Mouse (Mus musculus) heart, embryonic 12.5 days (tissue): ENCODE results near the gene Adamtsl1. TPM values are rescaled to one million over a fixed set of nuclear protein-coding genes. Genes with fewer than 3 reads are reported as not detected.

ENCODE experiments used
- ATAC-seq: fragments of 200-750 bp; cut with Nextera tagmentation; 2 replicates; pipeline ENCODE4 v1.8.0; 2017; ENCODE audit warnings: moderate TSS enrichment, moderate library complexity; ENCODE audit not compliant: insufficient number of reproducible peaks, low FRiP score
- H3K27ac ChIP-seq: fragments of 300-500 bp; sonication (generic); 2 replicates; pipeline ENCODE4 v1.5.1; 2016; ENCODE audit warnings: mild to moderate bottlenecking, moderate library complexity; ENCODE audit not compliant: poor library complexity, severe bottlenecking
- H3K27me3 ChIP-seq: fragments of 300-500 bp; sonication (generic); replicated peaks from 2 replicates; pipeline ENCODE4 v1.6.1; 2016; ENCODE audit warnings: mild to moderate bottlenecking, moderate library complexity
- H3K36me3 ChIP-seq: fragments of 300-500 bp; sonication (generic); 2 replicates; pipeline ENCODE4 v1.6.1; 2016; ENCODE audit warnings: mild to moderate bottlenecking, moderate library complexity
- H3K4me1 ChIP-seq: fragments of 300-500 bp; sonication (generic); replicated peaks from 2 replicates; pipeline ENCODE4 v1.6.1; 2016; ENCODE audit warnings: mild to moderate bottlenecking
- H3K4me2 ChIP-seq: fragments of 300-500 bp; sonication (generic); 2 replicates; pipeline ENCODE4 v1.6.1; 2016; ENCODE audit warnings: mild to moderate bottlenecking, moderate library complexity
- H3K4me3 ChIP-seq: fragments of 300-500 bp; sonication (generic); 2 replicates; pipeline ENCODE4 v1.5.1; 2016; ENCODE audit warnings: mild to moderate bottlenecking
- H3K9ac ChIP-seq: fragments of 300-500 bp; sonication (generic); 2 replicates; pipeline ENCODE4 v1.6.1; 2016; ENCODE audit warnings: mild to moderate bottlenecking, moderate library complexity
- H3K9me3 ChIP-seq: fragments of 300-500 bp; sonication (generic); replicated peaks from 2 replicates; pipeline ENCODE4 v1.6.1; 2016; ENCODE audit warnings: mild to moderate bottlenecking, moderate library complexity
- WGBS: fragments of 180-500 bp; shearing (Covaris S2); methylation state at CpG from one replicate; pipeline ENCODE4 v1.1.7; 2016; 5-methylcytosine and 5-hydroxymethylcytosine counted together
- polyA plus RNA-seq: library from polyadenylated mRNA; unstranded; fragments of >200 nt; fragmentation: Nextera tagmentation; extraction: Ambion mirVana; gene quantifications from 2 replicates; pipeline ENCODE4 v1.2.1, GENCODE M21; 2016

The Adamtsl1 gene
- polyA plus RNA-seq, 1 experiment from 2014 or later: 12.4 TPM

- H3K9ac ChIP-seq: no peak overlapping the region
- H3K27me3 ChIP-seq: no peaks in the 10 kb centered on the region
- no peak overlapping the region for H3K4me2 ChIP-seq
- ATAC-seq: no peak
- no peak overlapping the region for H3K27ac ChIP-seq
- no peaks in the 10 kb centered on the region for H3K4me1 ChIP-seq
- H3K4me3 ChIP-seq: no peak overlapping the region
- WGBS: 59% methylated on average over 7 of the region's 7 CpGs
- no peaks in the 10 kb centered on the region for H3K9me3 ChIP-seq
- no peaks in the 10 kb centered on the region for H3K36me3 ChIP-seq
Observed at GRCm38 (mm10) chr4:85845931-85846330, 332.0 kb downstream of the Adamtsl1 start.

GRCm38 (mm10) chr4:85853401-85853800 is 339.4 kb downstream of the Adamtsl1 start:
- Histone ChIP-seq H3K36me3 (no peaks in the 10 kb centered on the region), H3K4me2 (no peak overlapping the region), H3K9ac (no peak overlapping the region), H3K4me3 (no peak overlapping the region), H3K27me3 (no peaks in the 10 kb centered on the region), H3K27ac (no peak overlapping the region), H3K4me1 (0 out of 2 replicates have a peak, but pooled peaks cover 4% of the 10 kb centered on the region), H3K9me3 (no peaks in the 10 kb centered on the region)
- WGBS: 81% methylated on average over 7 of the region's 7 CpGs
- ATAC-seq: no peak

- WGBS: 34% methylated on average over 8 of the region's 8 CpGs
- H3K27me3 ChIP-seq: no peaks in the 10 kb centered on the region
- H3K36me3 ChIP-seq: no peaks in the 10 kb centered on the region
- no peak overlapping the region for H3K27ac ChIP-seq
- no peak overlapping the region for H3K4me2 ChIP-seq
- ATAC-seq: 0 out of 2 replicates have a peak, but pooled peaks have one; percentile 22
- 0 out of 2 replicates have a peak, but pooled peaks cover 4% of the 10 kb centered on the region for H3K4me1 ChIP-seq
- no peak overlapping the region for H3K9ac ChIP-seq
- no peak overlapping the region for H3K4me3 ChIP-seq
- H3K9me3 ChIP-seq: no peaks in the 10 kb centered on the region
Observed at GRCm38 (mm10) chr4:85854507-85854906, 340.5 kb downstream of the Adamtsl1 start.

- no peaks in the 10 kb centered on the region for H3K36me3 ChIP-seq
- H3K4me1 ChIP-seq: no peaks in the 10 kb centered on the region
- no peaks in the 10 kb centered on the region for H3K27me3 ChIP-seq
- WGBS: 63% methylated on average over 6 of the region's 6 CpGs
- H3K4me2 ChIP-seq: no peak overlapping the region
- H3K4me3 ChIP-seq: no peak overlapping the region
- no peak for ATAC-seq
- no peak overlapping the region for H3K27ac ChIP-seq
- no peak overlapping the region for H3K9ac ChIP-seq
- H3K9me3 ChIP-seq: no peaks in the 10 kb centered on the region
Observed at GRCm38 (mm10) chr4:85879376-85879775, 365.4 kb downstream of the Adamtsl1 start.

GRCm38 (mm10) chr4:85881318-85881717 is 367.3 kb downstream of the Adamtsl1 start:
- Histone ChIP-seq H3K27me3 (no peaks in the 10 kb centered on the region), H3K27ac (no peak overlapping the region), H3K9me3 (no peaks in the 10 kb centered on the region), H3K9ac (no peak overlapping the region), H3K4me3 (no peak overlapping the region), H3K4me2 (no peak overlapping the region), H3K36me3 (no peaks in the 10 kb centered on the region), H3K4me1 (no peaks in the 10 kb centered on the region)
- no peak for ATAC-seq
- WGBS: 82% methylated on average over 4 of the region's 4 CpGs

- H3K27ac ChIP-seq: no peak overlapping the region
- 61% methylated on average over 4 of the region's 4 CpGs for WGBS
- no peak overlapping the region for H3K9ac ChIP-seq
- H3K36me3 ChIP-seq: no peaks in the 10 kb centered on the region
- H3K27me3 ChIP-seq: no peaks in the 10 kb centered on the region
- no peak for ATAC-seq
- no peaks in the 10 kb centered on the region for H3K4me1 ChIP-seq
- no peak overlapping the region for H3K4me3 ChIP-seq
- H3K9me3 ChIP-seq: no peaks in the 10 kb centered on the region
- H3K4me2 ChIP-seq: no peak overlapping the region
Observed at GRCm38 (mm10) chr4:85884031-85884430, 370.1 kb downstream of the Adamtsl1 start.

GRCm38 (mm10) chr4:85889877-85890598 is 376.1 kb downstream of the Adamtsl1 start:
- WGBS: 54% methylated on average over 2 of the region's 2 CpGs
- no peak overlapping the region for H3K4me3 ChIP-seq

GRCm38 (mm10) chr4:85901316-85901715 is 387.3 kb downstream of the Adamtsl1 start:
- no peak overlapping the region for H3K9ac ChIP-seq
- no peaks in the 10 kb centered on the region for H3K9me3 ChIP-seq
- H3K27ac ChIP-seq: no peak overlapping the region
- no peak overlapping the region for H3K4me3 ChIP-seq
- no peaks in the 10 kb centered on the region; the same call in 1 of the 2 replicates for H3K4me1 ChIP-seq
- H3K4me2 ChIP-seq: no peak overlapping the region
- 54% methylated on average over 4 of the region's 4 CpGs for WGBS
- ATAC-seq: no peak
- H3K27me3 ChIP-seq: no peaks in the 10 kb centered on the region
- H3K36me3 ChIP-seq: no peaks in the 10 kb centered on the region

More at GRCm38 (mm10) chr4:85889877-85890598, 376.1 kb downstream of the Adamtsl1 start:
- Histone ChIP-seq H3K4me2 (no peak overlapping the region), H3K9me3 (no peaks in the 10 kb centered on the region), H3K27me3 (no peaks in the 10 kb centered on the region), H3K9ac (no peak overlapping the region), H3K27ac (no peak overlapping the region), H3K4me1 (no peaks in the 10 kb centered on the region), H3K36me3 (no peaks in the 10 kb centered on the region)
- ATAC-seq: no peak

- Histone ChIP-seq H3K27me3 (no peaks in the 10 kb centered on the region), H3K4me3 (no peak overlapping the region), H3K36me3 (no peaks in the 10 kb centered on the region), H3K27ac (no peak overlapping the region), H3K4me2 (no peak overlapping the region), H3K9me3 (no peaks in the 10 kb centered on the region), H3K9ac (no peak overlapping the region), H3K4me1 (no peaks in the 10 kb centered on the region)
- 82% methylated on average over 5 of the region's 5 CpGs for WGBS
- no peak for ATAC-seq
Observed at GRCm38 (mm10) chr4:85904217-85904616, 390.2 kb downstream of the Adamtsl1 start.

GRCm38 (mm10) chr4:85916034-85916433 is 402.1 kb downstream of the Adamtsl1 start:
- Histone ChIP-seq H3K27ac (peak overlapping the region; percentile 43; the same call in 1 of the 2 replicates), H3K9me3 (no peaks in the 10 kb centered on the region), H3K4me2 (no peak overlapping the region), H3K36me3 (no peaks in the 10 kb centered on the region), H3K4me1 (peaks cover 3% of the 10 kb centered on the region; the same call in 1 of the 2 replicates), H3K9ac (no peak overlapping the region), H3K4me3 (no peak overlapping the region), H3K27me3 (no peaks in the 10 kb centered on the region)
- no peak for ATAC-seq
- WGBS: 41% methylated on average over 2 of the region's 2 CpGs

GRCm38 (mm10) chr4:85918366-85918765 is 404.4 kb downstream of the Adamtsl1 start:
- H3K27me3 ChIP-seq: no peaks in the 10 kb centered on the region
- peaks cover 3% of the 10 kb centered on the region; the same call in 1 of the 2 replicates for H3K4me1 ChIP-seq
- H3K4me2 ChIP-seq: no peak overlapping the region
- H3K27ac ChIP-seq: no peak overlapping the region
- WGBS: 73% methylated on average over 4 of the region's 4 CpGs
- no peak for ATAC-seq
- no peak overlapping the region for H3K9ac ChIP-seq
- no peak overlapping the region for H3K4me3 ChIP-seq
- H3K9me3 ChIP-seq: no peaks in the 10 kb centered on the region
- H3K36me3 ChIP-seq: no peaks in the 10 kb centered on the region

GRCm38 (mm10) chr4:85920474-85920873 is 406.5 kb downstream of the Adamtsl1 start:
- Histone ChIP-seq H3K9me3 (no peaks in the 10 kb centered on the region), H3K4me1 (peaks cover 3% of the 10 kb centered on the region; the same call in 1 of the 2 replicates), H3K4me2 (no peak overlapping the region), H3K4me3 (no peak overlapping the region), H3K27ac (no peak overlapping the region), H3K27me3 (no peaks in the 10 kb centered on the region), H3K9ac (no peak overlapping the region), H3K36me3 (no peaks in the 10 kb centered on the region)
- ATAC-seq: no peak
- WGBS: 79% methylated on average over 3 of the region's 3 CpGs
